Mouse (Mus musculus) cerebellum, postnatal 4 days (tissue): ENCODE results near the gene Hivep3.

Experiments used
- DNase-seq, 2 experiments: peaks; one replicate each; pipeline ENCODE4 v3.0.0; 2022; ENCODE audit warnings: low spot score in 2 of 2, mixed read lengths in 1 of 2

Gene Hivep3

GRCm38 (mm10) chr4:119733184-119733880 is at the start of gene Hivep3:
Gene Hivep3 (plus strand): TSS chr4:119733784.
- peak; percentile 99 to 100 for DNase-seq

DNA sequence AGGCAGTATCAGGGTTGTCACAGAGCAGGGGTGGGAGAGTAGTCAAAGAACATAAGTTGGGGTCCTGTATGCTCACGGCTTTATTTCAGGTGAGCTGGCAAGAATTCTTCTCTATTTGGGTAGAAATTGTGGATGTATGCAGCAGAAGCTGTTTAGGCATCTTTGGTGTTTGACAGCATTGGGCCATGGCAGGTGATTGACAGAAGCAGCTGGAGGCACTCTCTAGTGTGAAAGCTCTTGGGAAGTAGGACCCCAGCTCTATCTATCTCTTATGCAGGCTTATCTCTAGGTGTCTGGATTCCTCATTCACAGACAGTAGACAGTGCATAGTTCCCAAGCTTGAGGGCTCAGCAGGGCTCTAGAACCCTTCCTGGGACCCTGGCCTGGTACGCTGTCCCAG is 47.8 kb upstream of the Hivep3 start:
- no peak for DNase-seq

DNA sequence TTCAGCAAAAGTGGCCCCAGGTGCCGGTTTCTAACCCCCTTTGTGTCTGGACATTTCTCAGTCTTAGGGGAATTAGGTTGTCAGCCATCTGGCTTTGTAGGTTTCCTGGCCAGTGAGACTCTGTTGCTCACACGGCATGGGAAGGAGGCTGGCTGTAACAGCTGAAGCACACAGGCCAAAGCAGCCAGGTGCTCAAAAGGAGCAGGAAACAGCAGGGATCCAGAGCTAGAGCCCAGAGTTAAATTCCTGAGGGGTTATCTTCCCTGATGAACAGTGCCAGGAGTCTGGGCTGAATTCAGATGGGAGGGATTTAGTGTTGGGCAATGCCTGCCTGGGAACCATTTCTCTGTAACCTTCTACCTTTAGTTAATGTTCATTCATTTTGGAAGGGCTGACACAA is 35.2 kb upstream of the Hivep3 start:
- no peak for DNase-seq

DNA sequence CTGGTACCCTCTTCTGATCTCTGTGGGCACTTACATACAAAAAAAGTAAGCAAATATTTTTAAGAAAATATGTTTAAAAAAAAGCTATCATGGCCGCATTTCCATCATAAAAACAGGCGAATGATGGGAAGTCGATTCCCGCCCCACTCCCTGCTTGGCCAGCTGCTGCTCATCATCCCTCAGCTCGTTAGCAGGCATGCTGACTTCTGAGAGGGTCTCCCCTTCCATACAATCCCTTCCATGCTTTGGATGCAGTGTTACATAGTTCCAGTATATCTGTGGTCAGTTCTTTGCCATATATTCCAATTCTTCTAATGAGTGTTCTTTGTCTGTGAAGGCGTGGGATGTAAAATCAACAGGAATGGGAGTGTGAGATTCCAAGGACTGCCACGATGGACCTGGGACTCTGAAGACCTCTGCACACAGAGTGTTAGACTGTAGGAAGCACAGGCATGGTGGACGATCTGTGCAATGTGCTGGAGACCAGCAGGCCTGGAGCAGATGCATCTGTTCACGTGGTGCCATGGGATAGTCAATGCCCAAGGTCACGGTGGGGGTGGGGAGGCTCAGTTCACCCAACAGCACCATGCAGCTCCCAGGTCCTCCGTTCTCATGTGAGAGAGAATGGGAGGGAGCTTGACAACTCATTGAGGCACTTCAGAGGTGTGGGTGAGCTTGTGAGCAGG is 32.2 kb upstream of the Hivep3 start:
- DNase-seq: no peak

DNA sequence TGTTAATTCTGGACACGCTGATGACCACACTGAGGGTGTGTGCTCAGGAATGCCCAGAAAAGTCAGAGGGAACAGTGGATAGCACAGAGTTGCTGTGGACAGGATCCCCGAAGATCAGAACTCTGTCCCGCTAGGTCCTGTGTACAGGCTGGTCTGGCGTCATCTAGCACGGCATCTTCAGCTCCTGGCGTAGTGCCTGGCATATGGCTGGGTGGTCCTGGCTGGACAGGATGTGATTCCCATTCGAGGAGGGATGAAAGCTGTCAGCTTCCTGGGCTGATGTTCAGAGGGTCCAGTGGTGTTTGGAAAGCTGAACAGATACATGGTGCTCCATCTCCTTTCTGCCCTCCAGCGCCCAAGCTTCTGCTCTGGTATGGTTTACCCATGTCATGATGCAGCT is 29.6 kb upstream of the Hivep3 start:
- no peak for DNase-seq

- no peak for DNase-seq
Observed at GRCm38 (mm10) chr4:119707326-119707725, 26.3 kb upstream of the Hivep3 start.

- no peak for DNase-seq
Observed at GRCm38 (mm10) chr4:119707751-119708150, 25.8 kb upstream of the Hivep3 start.

- DNase-seq: no peak
Observed at GRCm38 (mm10) chr4:119710208-119710607, 23.4 kb upstream of the Hivep3 start.

- peak in 1 of 2 experiments; percentile 30 for DNase-seq
Observed at GRCm38 (mm10) chr4:119717443-119717842, 16.1 kb upstream of the Hivep3 start.

DNA sequence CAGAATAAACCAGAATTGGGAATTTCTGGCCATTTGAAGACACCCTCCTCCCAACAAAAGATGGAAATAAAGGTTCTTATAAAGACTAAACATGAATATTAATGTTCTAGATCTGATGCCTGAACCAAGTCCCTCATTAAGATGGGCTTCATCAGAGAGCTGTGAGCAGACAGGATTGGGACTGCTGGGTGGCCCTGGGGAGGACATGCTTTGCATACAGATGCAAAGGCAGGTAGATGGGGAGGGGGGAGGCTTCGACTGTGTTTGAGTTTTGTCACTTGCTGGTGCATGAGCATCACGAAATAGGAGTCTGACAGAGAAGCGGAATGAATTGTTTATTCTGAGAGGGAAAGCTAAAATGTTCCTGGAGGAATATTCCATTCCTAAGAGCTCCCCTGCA is 12.1 kb upstream of the Hivep3 start:
- no peak for DNase-seq

DNA sequence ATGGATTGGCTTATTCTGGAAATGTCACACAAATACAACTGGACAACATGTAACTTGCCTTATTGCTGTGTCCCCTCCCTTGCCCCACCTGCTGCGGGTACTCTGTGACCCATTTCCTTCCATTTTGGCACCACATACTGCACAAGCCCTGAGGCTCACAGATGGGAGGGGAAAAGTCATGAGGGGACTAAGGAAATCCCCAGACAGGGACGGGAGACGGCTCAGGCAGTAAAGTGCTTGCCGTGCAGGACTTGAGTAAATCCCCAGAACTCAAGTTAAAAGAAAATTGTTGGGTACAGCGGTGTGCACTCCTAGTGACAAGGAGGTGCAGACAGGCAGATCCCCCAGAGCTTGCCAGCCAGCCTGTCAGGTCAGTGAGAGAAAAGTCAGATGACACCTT is 7.5 kb upstream of the Hivep3 start:
- no peak for DNase-seq

- no peak for DNase-seq
Observed at GRCm38 (mm10) chr4:119727871-119728270, 5.7 kb upstream of the Hivep3 start.

GRCm38 (mm10) chr4:119733942-119734341 is 358 bp downstream of the Hivep3 start:
- DNase-seq: peak in 1 of 2 experiments; percentile 57

DNA sequence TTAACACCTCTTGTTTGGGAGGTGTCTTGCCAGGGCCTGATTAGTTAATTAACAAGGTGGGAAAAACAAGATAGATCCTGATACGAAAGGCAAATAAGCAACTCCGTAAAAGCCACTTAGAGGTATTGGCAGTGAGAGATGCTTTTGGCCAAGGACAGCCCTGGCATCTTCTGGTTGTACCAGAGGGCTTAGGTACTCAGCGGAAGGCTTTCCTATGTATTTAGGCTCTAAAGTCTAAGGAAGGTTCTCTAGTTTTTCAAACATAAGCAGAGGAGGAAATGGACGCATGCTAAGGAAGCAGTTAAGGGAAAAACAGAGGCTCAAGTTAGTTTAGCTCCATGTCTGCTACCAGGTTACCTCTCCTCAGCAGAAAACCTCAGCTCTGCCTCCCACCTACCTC is 768 bp downstream of the Hivep3 start:
- DNase-seq: no peak

- no peak for DNase-seq
Observed at GRCm38 (mm10) chr4:119738641-119739040, 5.1 kb downstream of the Hivep3 start.

DNA sequence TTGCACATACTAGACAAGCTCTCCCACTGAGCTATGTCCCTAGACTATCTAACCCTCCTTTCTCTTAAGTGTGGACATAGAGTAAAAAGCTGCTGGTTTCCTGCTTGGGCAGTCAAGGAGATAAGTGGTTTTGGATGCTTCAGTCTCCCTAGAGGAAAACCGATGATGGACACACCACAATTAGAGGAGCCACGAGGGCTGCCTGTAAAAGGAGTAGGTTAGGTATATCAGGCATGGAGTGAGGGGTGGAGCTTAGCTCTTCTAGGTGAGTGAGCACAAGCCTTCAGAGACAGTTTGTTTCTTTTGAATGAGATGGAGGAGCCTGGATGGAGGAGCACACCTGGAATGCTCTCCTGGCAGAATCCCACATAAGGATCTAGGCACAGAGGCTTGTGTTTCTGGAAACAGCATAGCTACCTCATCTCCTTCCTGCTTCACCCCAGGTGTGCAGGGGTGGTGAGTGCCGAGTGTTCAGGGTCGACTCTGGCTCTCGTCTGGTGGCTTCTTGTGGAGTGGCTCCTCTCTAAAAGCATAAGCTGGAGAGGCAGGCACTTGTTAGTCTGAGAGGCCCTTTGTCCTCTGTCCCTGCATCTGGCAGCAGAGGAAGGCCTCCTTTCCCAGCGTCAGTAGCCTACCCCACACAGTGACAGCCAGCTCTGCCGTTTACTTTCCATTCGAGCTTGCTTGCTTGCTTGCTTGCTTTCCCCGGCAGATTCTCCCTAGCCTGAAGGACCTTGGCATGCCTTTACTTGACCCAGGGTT is 5.9 kb downstream of the Hivep3 start:
- DNase-seq: no peak

DNA sequence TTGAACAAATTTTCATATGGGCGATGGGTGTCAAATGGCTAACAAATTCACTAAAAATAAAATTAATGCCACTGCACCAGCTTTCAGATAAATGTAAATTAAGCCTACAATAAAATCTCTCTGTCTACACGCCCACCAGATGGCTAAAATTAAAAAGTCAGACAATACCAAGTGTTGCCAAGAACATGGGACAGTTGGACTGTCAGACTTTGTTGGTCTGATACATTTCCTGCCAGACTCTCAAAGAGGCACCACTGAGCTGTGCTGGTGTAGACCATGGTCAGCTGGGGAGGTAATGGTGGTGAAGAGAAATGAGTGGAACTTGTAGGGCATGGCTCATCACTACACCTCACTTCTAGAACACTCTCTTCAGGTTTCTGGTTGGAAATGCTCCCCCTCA is 14.8 kb downstream of the Hivep3 start:
- no peak for DNase-seq

DNA sequence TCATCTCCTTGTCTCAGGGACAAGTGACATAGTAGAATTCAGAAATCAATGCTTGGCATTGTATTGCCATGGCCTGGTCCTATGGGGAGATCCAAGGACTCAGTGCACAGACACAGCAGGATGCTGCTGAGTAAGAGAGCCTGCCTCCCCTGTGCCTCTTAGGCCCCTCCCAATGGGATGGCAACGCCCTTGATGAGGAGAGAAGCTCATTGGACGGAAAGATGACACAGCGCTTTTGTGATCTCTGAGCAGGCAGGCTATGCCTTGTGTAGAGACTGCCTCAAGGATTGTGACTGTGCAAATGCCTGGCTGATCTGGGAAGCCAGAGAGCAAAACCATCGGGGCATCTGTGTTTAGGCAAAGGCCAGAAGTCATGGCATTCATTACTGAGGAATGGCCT is 16.6 kb downstream of the Hivep3 start:
- DNase-seq: no peak

DNA sequence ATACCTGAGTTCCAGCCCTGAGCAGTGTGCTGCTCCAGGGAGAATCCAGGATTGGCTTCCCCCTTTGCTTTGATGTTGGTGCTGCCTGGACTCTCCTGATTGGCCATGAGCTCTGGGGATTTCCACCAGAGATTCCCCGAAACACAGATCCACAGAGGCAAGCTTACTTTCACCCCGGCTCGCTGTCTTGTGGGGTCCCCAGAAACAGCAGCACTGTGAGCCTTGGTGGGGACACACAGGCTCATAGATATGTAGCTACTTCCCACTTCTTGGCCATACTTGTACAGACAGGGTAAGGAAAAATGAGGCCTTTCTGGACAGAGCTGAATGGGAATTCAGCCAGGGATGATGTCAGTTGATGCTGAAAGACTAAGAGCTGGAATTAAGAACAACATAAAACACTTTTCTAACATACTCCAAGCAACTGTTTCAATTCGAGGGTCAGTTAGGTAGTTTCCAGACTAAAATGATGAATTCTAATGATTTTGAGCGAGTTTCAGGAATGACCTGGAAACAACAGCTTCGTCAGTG is 17.2 kb downstream of the Hivep3 start:
- DNase-seq: no peak

- no peak for DNase-seq
Observed at GRCm38 (mm10) chr4:119751408-119752006, 17.9 kb downstream of the Hivep3 start.

- no peak for DNase-seq
Observed at GRCm38 (mm10) chr4:119759574-119760233, 26.1 kb downstream of the Hivep3 start.

DNA sequence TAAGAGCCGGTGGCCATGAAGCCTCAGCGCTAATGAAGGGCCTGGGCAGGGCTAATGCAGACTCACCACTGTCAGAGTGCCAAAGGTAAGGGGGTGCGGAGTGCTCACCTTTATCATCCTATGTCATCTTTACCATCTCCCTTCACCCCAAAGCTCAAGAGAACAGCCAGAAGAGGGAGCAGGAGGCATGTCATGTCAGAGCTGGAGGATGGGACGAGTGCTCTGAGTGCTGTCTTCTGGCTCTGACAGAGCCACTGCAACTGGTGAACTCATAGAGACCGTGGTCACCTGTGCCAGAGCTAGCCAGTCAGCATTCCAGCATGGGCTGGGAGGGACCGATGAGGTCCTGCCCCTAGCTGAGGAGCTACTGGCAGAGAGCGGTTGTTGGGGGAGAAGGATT is 27.2 kb downstream of the Hivep3 start:
- no peak for DNase-seq
